Mouse (Mus musculus) kidney, embryonic 15.5 days (tissue): ENCODE measurements at regions not wholly inside any gene's neighbourhood (a gene's known extent, or its start where the extent isn't known, plus 50 kb on each side); places are given as distances from the start of the nearest gene placed in this dataset.
A peak's percentile ranks its signal among the peaks of the same experiment; 100 is the strongest.
"Not testable (repeated sequence)": the region's sequence is repeated elsewhere in the genome, so short reads cannot be mapped to it uniquely, and the experiment has no call there.

Experiments used
- ATAC-seq: fragments of 200-750 bp; cut with Nextera tagmentation; replicated peaks from 2 replicates; pipeline ENCODE4 v1.8.0; 2017; ENCODE audit warnings: moderate TSS enrichment; ENCODE audit not compliant: low FRiP score
- H3K27ac ChIP-seq: fragments of 300-500 bp; sonication (generic); 2 replicates; pipeline ENCODE4 v1.5.1; 2015; ENCODE audit warnings: mild to moderate bottlenecking, inconsistent platforms
- H3K27me3 ChIP-seq: fragments of 300-500 bp; sonication (generic); 2 replicates; pipeline ENCODE4 v1.6.1; 2015; ENCODE audit warnings: inconsistent platforms
- H3K36me3 ChIP-seq: fragments of 300-500 bp; sonication (generic); 2 replicates; pipeline ENCODE4 v1.6.1; 2015; ENCODE audit warnings: inconsistent platforms
- H3K4me1 ChIP-seq: fragments of 300-500 bp; sonication (generic); 2 replicates; pipeline ENCODE4 v1.6.1; 2015; ENCODE audit warnings: inconsistent platforms
- H3K4me2 ChIP-seq: fragments of 300-500 bp; sonication (generic); 2 replicates; pipeline ENCODE4 v1.6.1; 2015; ENCODE audit warnings: moderate library complexity, mild to moderate bottlenecking, inconsistent platforms
- H3K4me3 ChIP-seq: fragments of 300-500 bp; sonication (generic); replicated peaks from 2 replicates; pipeline ENCODE4 v1.5.1; 2015; ENCODE audit warnings: mild to moderate bottlenecking, inconsistent platforms
- H3K9ac ChIP-seq: fragments of 300-500 bp; sonication (generic); 2 replicates; pipeline ENCODE4 v1.6.1; 2015; ENCODE audit warnings: mild to moderate bottlenecking, inconsistent platforms
- H3K9me3 ChIP-seq: fragments of 300-500 bp; sonication (generic); replicated peaks from 2 replicates; pipeline ENCODE4 v1.6.1; 2016; ENCODE audit warnings: inconsistent platforms
- WGBS: fragments of 180-500 bp; shearing (Covaris S2); methylation state at CpG from one replicate; pipeline ENCODE4 v1.1.7; 2015; ENCODE audit warnings: mixed read lengths; 5-methylcytosine and 5-hydroxymethylcytosine counted together

- Histone ChIP-seq H3K4me3 (no peak overlapping the region), H3K4me2 (no peak overlapping the region), H3K27ac (no peak overlapping the region), H3K36me3 (no peaks in the 10 kb centered on the region), H3K9me3 (no peaks in the 10 kb centered on the region), H3K9ac (no peak overlapping the region), H3K4me1 (no peaks in the 10 kb centered on the region), H3K27me3 (no peaks in the 10 kb centered on the region)
- no peak for ATAC-seq
- WGBS: 45% methylated on average over 2 of the region's 2 CpGs
These were observed 820.2 kb downstream of the Robo2 start for GRCm38 (mm10) chr16:73591421-73591820.

- no peak overlapping the region for H3K9ac ChIP-seq
- no peaks in the 10 kb centered on the region for H3K27me3 ChIP-seq
- H3K4me3 ChIP-seq: no peak overlapping the region
- no peaks in the 10 kb centered on the region for H3K9me3 ChIP-seq
- no peaks in the 10 kb centered on the region for H3K4me1 ChIP-seq
- H3K4me2 ChIP-seq: no peak overlapping the region
- no peaks in the 10 kb centered on the region for H3K36me3 ChIP-seq
- 36% methylated on average over 7 of the region's 7 CpGs for WGBS
- no peak for ATAC-seq
- H3K27ac ChIP-seq: no peak overlapping the region
These were observed 850.4 kb downstream of the Robo2 start for GRCm38 (mm10) chr16:73561216-73561615.

DNA sequence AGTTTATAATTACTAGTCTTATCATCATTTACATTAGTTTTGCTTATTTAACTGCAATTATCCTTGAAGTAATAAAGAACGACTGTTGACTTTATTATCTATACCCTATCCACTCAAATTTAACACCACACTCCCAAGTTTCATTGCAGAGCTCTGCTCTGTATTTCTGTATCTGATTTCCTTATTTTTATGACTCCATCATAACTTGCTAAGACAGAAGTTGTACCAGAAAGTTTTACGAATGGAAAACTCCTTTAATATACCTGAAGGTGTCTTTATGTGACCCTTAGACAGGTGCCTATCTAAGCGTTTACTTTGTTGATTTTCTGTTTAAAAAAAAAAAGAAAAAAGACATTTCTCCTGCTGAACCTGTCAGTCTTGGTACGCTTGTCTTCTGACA is 854.7 kb downstream of the Robo2 start:
- no peak for ATAC-seq
- H3K4me1 ChIP-seq: no peaks in the 10 kb centered on the region
- H3K9me3 ChIP-seq: no peaks in the 10 kb centered on the region
- no peak overlapping the region for H3K4me2 ChIP-seq
- H3K27ac ChIP-seq: no peak overlapping the region
- H3K27me3 ChIP-seq: no peaks in the 10 kb centered on the region
- H3K4me3 ChIP-seq: no peak overlapping the region
- no peaks in the 10 kb centered on the region for H3K36me3 ChIP-seq
- no peak overlapping the region for H3K9ac ChIP-seq
- 81% methylated on average over 4 of the region's 4 CpGs for WGBS

DNA sequence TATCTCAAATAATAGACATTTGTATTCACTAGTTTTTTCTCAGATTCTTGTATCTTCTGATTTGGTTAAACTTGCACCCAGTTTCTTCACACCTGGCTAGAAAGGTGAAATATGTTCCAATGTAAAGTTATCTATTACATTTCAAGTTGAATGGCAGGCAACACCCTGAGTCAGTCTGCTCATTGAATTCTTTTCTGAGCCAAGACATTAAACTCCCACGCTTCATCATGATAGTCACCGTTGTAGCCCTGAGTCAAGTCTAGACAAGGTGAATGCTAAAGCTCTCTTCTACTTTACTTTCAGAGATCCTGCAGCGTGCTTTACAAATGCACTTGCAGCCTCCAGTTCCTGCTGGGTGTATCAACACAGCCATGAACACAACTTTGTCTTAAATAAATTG is 868.0 kb downstream of the Robo2 start:
- no peak for ATAC-seq
- no peak overlapping the region for H3K9ac ChIP-seq
- 64% methylated on average over 3 of the region's 3 CpGs for WGBS
- H3K9me3 ChIP-seq: no peaks in the 10 kb centered on the region
- H3K27me3 ChIP-seq: no peaks in the 10 kb centered on the region
- no peak overlapping the region for H3K4me3 ChIP-seq
- H3K4me2 ChIP-seq: no peak overlapping the region
- no peaks in the 10 kb centered on the region for H3K36me3 ChIP-seq
- no peak overlapping the region for H3K27ac ChIP-seq
- no peaks in the 10 kb centered on the region for H3K4me1 ChIP-seq

DNA sequence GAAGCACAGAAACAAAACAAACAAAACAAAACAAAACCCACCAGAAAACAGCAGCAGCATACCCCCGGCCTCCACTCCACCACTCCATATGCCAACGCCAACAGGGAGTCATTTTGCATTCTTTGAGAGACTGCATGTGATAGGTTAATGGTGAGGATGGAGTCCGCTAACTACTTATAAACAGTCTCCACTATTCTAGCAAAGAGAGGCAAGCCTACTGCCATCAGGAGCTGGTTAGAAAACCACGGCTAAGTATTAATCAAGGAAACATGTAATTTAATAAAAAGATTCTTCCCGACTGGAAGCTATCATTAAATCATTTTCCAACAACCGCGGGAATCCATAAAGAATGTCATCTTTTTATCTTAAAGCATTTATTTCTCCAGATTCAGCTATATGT is 873.6 kb downstream of the Robo2 start:
- H3K36me3 ChIP-seq: no peaks in the 10 kb centered on the region
- H3K4me1 ChIP-seq: no peaks in the 10 kb centered on the region
- no peak overlapping the region for H3K9ac ChIP-seq
- H3K9me3 ChIP-seq: no peaks in the 10 kb centered on the region
- no peak overlapping the region for H3K4me3 ChIP-seq
- H3K4me2 ChIP-seq: no peak overlapping the region
- no peak overlapping the region for H3K27ac ChIP-seq
- H3K27me3 ChIP-seq: no peaks in the 10 kb centered on the region
- WGBS: 89% methylated on average over 7 of the region's 7 CpGs
- ATAC-seq: no peak

DNA sequence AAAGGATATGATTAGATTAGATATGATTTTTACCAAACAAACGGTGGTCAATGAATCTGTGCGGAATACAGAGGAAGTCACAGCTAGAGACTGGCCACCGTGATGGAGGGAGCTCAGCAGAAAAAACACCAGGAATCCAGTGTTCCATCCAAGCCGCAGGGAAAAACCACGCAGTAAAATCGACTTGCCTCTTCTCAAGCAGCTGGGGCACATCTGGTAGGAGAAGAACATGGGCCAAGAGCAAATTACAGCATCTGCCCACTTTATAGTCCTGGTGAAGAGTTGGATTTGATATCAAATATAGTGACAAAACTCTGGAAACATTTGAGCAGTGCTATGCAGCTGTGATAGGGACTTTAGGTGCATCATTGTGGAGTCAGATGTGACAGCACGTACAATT is 874.1 kb downstream of the Robo2 start:
- H3K27ac ChIP-seq: no peak overlapping the region
- no peaks in the 10 kb centered on the region for H3K27me3 ChIP-seq
- WGBS: 85% methylated on average over 7 of the region's 7 CpGs
- no peak overlapping the region for H3K4me3 ChIP-seq
- no peak overlapping the region for H3K9ac ChIP-seq
- H3K36me3 ChIP-seq: no peaks in the 10 kb centered on the region
- no peak for ATAC-seq
- no peaks in the 10 kb centered on the region for H3K9me3 ChIP-seq
- no peaks in the 10 kb centered on the region for H3K4me1 ChIP-seq
- no peak overlapping the region for H3K4me2 ChIP-seq

- H3K9me3 ChIP-seq: no peaks in the 10 kb centered on the region
- H3K4me2 ChIP-seq: peak overlapping the region; percentile 49
- no peaks in the 10 kb centered on the region for H3K4me1 ChIP-seq
- 9% methylated on average over 10 of the region's 10 CpGs for WGBS
- no peaks in the 10 kb centered on the region for H3K27me3 ChIP-seq
- peak; percentile 95 for ATAC-seq
- H3K27ac ChIP-seq: peak overlapping the region; percentile 74
- peak overlapping the region; percentile 23 for H3K4me3 ChIP-seq
- H3K36me3 ChIP-seq: no peaks in the 10 kb centered on the region
- no peak overlapping the region for H3K9ac ChIP-seq
These were observed 881.4 kb downstream of the Robo2 start for GRCm38 (mm10) chr16:73530191-73530590.

GRCm38 (mm10) chr16:73522931-73523330 is 888.7 kb downstream of the Robo2 start:
- H3K4me3 ChIP-seq, H3K27me3 ChIP-seq, ATAC-seq, H3K27ac ChIP-seq, H3K9me3 ChIP-seq, H3K36me3 ChIP-seq, H3K4me1 ChIP-seq, H3K4me2 ChIP-seq, H3K9ac ChIP-seq: not testable (repeated sequence)
- WGBS: 75% methylated on average over 3 of the region's 3 CpGs

DNA sequence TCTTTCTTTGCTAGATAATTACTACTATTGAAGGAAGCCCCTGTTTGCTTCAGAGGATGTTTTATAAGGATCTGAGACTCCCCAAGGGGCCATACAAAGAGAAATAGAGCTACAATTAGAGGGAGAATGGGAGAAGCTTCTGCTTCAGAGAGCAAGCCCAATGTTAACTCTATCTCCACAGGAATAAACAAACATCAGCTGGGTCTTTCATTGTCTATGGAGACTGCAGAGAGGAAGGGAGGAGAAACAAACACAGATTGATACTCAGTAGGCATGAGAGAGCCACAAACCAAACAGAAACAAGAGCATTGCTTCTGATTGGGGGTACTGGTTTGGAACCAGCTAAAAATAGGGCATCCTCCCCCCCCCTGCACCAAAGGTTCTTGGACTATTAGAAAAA is 906.9 kb downstream of the Robo2 start:
- Histone ChIP-seq H3K27me3 (no peaks in the 10 kb centered on the region), H3K4me1 (no peaks in the 10 kb centered on the region), H3K9ac (no peak overlapping the region), H3K36me3 (no peaks in the 10 kb centered on the region), H3K4me2 (no peak overlapping the region), H3K4me3 (no peak overlapping the region), H3K9me3 (no peaks in the 10 kb centered on the region), H3K27ac (no peak overlapping the region)
- ATAC-seq: no peak

DNA sequence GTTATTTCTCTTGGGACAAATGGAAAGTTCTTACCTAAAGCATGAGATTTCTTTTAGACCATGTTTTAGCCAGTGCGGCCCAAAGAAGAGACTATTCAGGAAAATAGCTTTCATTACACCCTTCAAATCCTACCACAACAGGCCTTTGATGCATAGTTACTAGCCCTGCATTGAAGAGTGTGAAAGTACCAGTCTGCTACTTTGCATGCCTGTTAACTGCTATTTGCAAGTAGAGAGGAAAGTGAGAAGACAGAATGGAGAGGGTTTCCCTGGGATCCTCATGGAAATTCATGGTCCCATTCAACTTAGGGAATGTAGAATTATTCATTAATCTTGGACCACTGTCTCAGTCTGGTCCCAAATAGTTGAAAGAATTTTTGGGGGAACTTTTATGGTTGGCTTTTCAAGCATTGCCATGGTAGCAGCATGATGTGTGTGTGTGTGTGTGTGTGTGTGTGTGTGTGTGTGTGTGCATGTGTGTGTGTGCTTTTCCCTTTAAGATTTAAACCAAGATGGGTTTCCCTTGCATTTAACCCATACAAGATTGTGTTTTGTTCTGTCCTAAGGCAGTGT is 912.9 kb downstream of the Robo2 start:
- Histone ChIP-seq H3K4me2 (no peak overlapping the region), H3K9ac (no peak overlapping the region), H3K9me3 (no peaks in the 10 kb centered on the region), H3K27me3 (no peaks in the 10 kb centered on the region), H3K4me3 (no peak overlapping the region), H3K36me3 (no peaks in the 10 kb centered on the region), H3K4me1 (no peaks in the 10 kb centered on the region), H3K27ac (no peak overlapping the region)
- WGBS: 78% methylated on average over 1 of the region's 1 CpGs
- no peak for ATAC-seq

GRCm38 (mm10) chr16:73483214-73483856 is 928.3 kb downstream of the Robo2 start:
- Histone ChIP-seq H3K4me2 (no peak overlapping the region), H3K27me3 (no peaks in the 10 kb centered on the region), H3K9ac (no peak overlapping the region), H3K36me3 (no peaks in the 10 kb centered on the region), H3K4me3 (no peak overlapping the region), H3K4me1 (no peaks in the 10 kb centered on the region), H3K27ac (no peak overlapping the region), H3K9me3 (no peaks in the 10 kb centered on the region)
- 80% methylated on average over 2 of the region's 2 CpGs for WGBS
- no peak for ATAC-seq

GRCm38 (mm10) chr16:73482176-73482575 is 929.4 kb downstream of the Robo2 start:
- WGBS: 60% methylated on average over 6 of the region's 6 CpGs
- Histone ChIP-seq H3K9ac (no peak overlapping the region), H3K36me3 (no peaks in the 10 kb centered on the region), H3K4me2 (no peak overlapping the region), H3K4me1 (no peaks in the 10 kb centered on the region), H3K27ac (no peak overlapping the region), H3K4me3 (no peak overlapping the region), H3K27me3 (no peaks in the 10 kb centered on the region), H3K9me3 (no peaks in the 10 kb centered on the region)
- no peak for ATAC-seq

GRCm38 (mm10) chr16:73473502-73473901 is 938.1 kb downstream of the Robo2 start:
- Histone ChIP-seq H3K9me3 (no peaks in the 10 kb centered on the region), H3K4me3 (no peak overlapping the region), H3K9ac (no peak overlapping the region), H3K4me2 (no peak overlapping the region), H3K4me1 (no peaks in the 10 kb centered on the region), H3K27ac (no peak overlapping the region), H3K27me3 (no peaks in the 10 kb centered on the region), H3K36me3 (no peaks in the 10 kb centered on the region)
- ATAC-seq: no peak
- 79% methylated on average over 2 of the region's 2 CpGs for WGBS
